Mouse (Mus musculus) lung, postnatal 10 days (tissue): Measurements from ENCODE around the gene Rbfox1.

Source experiments
- DNase-seq: peaks from one replicate; pipeline ENCODE4 v3.0.0; 2021

Rbfox1 gene

DNA sequence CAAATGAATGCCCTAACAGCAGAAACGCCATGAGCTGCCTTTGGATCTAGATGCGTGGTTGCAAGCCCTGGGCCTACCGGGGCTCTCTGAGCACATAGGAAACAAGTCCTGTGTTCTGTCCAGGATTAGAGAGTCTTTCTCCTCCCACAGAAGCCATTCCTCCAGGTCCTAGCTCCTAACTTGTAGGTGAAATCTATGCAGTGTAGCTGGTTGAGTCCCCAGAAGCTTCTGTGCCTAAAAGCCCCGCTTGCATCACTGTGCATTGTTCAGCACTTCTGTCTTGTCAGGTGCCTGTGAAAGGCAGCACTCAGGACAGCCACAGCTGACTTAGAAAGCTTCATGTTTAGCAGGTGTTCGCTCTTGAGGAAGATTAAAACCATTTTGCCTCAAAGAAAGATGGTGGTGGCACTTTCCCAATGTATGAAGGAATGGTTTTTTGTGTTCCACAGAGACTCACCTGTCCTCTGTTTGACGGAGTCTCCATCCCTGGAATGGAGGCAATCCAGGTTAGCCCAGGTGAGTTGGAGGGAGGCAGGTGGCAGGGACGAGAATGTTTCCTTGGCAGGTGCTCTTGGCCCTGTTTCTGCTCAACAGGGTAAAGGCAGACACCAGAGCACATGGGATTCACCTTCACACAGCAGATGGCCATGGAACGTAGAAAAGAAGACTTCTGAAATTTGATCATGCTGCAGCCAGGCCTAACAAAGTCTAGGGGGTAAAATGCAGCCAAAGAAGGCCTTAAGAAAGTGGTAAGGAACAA lies 1213.0 kb downstream of the Rbfox1 start:
- no peak for DNase-seq

DNA sequence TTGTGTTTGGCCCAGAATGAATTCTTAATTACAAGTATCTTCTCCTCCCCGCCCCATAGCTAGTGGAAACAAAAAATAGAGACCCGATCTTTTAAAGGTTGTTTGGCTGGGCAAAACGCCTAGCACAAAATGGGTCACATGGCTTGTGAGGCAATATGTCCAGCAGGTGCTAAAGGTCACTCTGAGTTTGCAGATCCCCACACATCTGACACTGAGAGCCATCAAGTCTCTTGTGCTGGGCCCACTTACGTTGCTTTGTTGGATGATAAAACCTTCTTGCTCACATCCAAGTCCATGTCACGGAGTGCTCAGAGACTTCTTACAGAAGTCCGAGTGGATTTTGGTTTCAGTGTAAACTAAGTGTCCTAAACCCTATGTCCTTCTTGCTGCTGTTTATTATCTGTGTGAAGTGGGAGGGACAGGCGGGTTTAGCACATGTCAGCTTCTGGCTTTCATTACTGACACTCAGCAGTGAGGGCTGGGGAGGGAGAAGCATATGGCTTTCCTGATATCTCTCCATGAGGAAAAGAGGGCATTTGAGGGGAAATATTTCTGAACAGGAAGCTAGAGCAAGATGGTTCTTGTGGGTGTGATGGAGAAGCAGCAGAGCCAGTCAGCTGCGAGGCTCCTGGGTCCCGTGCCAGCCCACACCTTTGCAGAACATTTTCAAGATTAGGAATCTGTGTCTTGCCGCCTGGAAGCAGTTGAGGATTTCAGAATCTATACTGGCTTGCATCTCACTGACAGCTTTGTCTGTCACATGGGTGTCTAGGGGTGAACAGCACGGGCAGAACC lies 1214.5 kb downstream of the Rbfox1 start:
- DNase-seq: peak; percentile 69

DNA sequence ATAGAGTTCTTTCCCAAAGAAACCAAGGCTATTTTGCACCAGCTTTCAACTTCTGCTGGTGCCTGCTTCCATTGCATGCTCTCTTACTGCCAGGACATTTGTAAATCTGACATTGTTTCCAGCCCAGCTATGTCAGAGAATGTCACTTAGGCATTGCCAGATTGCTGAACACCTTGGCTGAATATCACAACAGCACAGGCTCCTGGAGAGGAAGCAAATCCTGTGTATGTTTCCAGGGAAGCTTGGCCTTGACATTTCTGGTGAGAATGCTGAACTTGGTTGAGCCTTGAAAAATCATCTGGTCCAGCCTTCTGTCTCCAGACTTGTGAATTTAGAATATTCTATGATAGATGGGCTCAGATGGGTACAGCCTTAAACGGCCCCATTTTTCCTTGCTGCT lies 1217.3 kb downstream of the Rbfox1 start:
- DNase-seq: no peak

DNA sequence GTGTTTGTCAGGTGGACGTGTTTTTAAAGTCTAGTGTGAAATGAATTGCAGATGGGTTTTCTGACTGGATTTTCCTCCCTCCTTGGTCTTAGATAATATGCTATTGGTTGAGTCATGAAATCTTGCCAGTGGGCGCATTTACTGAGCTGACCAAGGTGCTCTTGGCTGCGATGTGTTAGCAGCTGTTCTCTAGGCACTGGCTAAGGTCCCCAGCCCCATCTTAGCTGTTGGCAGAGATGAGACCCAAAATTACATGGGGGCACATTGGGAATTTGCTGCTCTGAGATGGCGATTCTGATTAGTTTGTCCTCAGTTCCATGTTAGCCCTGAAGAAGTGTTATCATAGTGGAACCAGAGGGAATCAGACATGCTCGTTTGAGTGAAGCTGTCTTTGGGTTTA lies 1218.1 kb downstream of the Rbfox1 start:
- no peak for DNase-seq

DNA sequence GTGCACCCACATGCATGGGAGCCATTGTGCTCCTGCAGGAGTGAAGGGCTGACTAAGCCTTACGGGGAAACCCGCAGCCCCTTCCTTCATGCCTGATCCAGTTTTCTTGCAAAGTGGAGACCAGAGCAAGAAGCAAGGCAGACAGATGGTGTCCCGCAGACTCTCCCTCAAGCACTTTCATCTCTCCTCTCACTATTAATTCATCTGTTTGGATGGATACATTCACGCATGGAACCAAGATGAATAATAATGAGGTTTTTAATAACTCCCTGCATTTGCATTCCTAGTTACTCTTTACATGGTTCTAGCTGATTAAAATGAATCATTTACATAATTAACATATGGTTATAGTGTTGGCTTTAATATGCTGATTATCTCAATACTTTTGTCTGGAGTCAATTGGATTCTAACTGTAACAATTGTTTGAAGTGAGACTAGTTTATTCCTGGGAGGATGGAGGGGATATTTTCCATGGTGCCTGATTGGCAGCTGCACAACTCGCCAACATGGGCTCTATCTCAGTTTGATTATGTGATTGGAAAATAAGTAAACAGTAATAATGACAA lies 1221.4 kb downstream of the Rbfox1 start:
- no peak for DNase-seq

DNA sequence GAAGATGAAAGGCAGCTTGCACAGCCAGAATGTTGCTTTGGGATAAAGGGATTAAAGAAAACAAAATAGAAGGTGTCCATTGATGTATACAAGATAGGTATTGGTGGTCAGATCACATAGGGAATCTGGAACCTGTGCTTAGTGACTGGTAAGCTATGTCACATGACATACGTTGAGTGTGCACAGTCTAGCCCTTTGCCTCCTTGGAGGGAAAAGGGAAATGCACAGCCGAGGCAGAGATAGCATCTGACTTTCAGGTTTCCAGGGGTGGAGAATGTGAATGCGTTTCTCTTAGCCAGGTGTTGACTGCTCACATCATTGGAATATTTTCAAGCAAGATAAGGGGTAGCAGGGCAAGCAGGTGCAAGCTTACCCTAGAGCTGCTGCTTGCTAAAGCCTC lies 1230.8 kb downstream of the Rbfox1 start:
- DNase-seq: no peak

DNA sequence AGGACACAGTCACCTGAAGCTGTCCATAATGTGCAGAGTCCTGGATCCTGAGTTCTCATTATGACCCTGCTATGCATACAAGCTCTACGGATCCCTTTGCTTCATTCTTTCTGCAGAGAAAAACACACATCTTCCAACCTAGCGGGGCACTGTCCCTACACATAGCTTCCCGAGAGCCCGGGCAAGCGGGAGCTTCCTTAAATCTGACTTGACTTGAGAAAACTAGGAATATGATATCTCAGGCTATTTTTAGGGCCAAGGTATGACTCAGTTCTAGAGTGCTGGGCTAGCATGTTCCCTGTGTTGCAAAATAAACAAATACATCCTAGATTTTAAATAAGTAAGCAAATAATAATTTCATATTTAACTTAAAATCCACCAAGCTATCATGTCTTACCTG lies 1244.4 kb downstream of the Rbfox1 start:
- no peak for DNase-seq

DNA sequence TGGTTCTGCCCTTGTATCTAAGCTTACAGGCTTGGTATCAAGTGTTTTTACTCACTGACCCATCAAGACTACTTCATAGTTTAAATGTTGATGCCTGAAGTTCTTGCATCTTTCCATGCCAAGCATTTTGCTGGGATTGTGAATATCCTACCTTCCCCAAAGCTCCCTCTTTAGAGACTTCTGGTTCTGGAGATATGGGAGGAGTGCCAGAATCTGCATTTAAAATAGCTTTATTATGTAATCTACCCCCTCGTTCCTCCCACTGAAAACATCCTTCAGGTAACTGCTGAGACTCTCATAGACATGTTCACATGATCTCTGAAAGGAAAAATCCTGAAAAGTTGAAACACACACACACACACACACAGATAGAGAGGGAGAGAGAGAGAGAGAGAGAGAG lies 1247.3 kb downstream of the Rbfox1 start:
- no peak for DNase-seq

DNA sequence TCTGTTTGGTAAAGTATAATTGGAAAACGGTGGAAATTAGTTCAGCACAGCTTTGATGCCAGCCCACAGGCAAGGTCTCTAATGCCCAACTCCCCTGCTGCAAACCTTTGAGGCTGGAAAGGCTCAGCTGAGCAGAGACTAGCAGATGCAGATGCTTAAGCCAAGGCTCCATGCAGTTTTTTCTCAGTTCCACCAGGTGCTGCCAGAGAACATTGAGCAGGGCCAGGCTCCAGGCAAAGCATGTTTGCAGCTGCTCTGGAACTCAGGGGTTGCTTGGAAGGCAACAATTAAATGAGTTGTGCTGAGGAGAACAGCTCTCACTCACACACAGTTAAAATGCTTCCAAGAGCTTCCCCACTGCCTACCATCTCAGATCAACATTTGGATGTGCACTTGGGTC lies 1251.8 kb downstream of the Rbfox1 start:
- DNase-seq: peak; percentile 38

DNA sequence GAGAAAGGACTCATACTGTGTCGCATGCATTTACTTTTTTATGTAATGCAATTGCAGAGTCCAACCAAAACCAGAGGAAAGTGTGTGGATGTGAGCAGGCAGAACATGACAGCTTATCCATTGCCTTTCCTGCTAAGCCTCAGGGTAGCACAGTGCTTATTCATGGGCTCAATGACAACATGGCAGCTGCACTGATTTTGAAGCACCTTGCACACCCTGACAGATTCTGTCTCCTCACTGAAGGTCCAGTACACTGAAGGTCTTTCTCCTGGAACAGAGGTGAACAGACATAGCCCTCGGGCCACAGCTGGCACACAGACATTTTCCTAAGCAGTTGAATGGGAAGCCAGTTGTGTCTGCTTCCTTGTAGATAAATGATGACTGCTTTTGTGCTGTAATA lies 1254.3 kb downstream of the Rbfox1 start:
- DNase-seq: no peak

DNA sequence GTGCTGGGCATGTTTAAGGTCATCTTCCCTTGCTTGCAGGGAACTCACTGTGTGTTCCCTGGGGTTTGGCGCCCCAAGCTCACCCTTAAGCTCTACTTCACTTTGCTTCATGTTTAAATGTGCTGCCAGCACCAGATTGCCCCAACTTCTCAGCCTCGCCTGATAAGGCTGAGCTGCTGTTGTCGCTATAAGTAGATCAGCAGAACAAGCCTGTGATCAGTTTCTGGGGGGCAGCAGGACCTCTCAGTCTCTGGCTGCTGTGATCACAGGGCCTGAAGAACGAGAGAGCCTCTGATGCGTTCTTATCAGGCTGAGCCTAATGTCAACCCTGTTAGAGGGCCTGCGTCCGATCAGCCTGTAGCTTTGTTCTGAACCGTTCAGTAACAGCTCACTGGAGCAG lies 1255.8 kb downstream of the Rbfox1 start:
- DNase-seq: no peak

DNA sequence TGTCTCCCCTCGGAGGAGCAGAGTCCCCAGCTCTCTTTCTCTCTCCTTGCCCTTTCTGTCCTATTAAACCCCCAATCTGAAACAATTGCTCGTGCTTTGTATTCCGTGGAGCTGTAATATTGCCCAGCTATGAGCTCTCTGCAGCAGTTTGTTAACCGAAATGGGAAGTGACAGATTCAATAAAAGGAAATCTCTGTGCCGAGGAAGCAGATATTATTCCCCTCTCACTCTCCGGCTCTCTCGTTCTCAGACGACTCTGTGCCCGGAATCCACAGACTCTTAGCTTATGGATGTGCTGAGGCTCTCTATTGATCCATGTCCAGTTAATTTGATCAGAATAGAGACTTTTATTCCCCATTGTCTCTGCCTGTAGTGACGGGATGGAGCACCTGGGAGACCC lies 1260.3 kb downstream of the Rbfox1 start:
- no peak for DNase-seq

DNA sequence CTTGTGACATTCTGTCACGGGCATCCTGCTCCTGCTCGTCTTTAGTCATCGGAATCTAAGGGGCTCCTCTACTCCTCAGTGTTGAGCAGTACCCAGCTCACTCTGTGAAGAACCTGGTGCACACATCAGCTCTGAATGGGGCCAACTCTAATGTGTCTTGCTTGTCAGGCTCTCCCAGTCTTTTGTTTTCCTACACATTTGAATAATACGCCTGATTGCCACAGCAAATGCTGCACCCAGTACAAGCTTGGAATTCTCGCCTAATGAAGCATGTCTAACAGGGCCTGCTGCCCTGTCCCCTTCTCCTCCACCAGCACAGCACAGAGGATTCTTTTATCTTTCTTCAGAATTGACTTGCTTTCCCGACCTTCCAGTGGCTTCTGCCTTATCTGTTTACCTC lies 1261.3 kb downstream of the Rbfox1 start:
- DNase-seq: no peak

DNA sequence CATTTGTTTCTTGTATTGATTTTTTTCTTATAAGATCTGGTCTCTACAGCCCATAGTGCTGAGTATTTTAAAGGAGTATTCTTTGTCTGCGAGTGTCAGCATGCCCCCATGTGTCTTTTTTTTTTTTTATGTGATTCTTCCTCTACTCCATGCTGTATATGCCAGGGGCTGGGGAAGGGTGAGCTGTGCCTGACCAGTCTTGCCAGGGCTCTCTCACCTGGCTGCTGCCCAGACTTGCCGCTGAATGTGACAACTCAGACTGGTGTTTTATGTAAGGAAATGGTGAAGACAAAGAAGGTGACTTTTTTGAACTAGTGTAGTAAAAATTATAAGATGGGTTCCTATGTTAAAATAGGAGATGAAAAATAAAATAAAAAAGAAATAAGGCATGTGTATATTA lies 1262.7 kb downstream of the Rbfox1 start:
- DNase-seq: no peak

DNA sequence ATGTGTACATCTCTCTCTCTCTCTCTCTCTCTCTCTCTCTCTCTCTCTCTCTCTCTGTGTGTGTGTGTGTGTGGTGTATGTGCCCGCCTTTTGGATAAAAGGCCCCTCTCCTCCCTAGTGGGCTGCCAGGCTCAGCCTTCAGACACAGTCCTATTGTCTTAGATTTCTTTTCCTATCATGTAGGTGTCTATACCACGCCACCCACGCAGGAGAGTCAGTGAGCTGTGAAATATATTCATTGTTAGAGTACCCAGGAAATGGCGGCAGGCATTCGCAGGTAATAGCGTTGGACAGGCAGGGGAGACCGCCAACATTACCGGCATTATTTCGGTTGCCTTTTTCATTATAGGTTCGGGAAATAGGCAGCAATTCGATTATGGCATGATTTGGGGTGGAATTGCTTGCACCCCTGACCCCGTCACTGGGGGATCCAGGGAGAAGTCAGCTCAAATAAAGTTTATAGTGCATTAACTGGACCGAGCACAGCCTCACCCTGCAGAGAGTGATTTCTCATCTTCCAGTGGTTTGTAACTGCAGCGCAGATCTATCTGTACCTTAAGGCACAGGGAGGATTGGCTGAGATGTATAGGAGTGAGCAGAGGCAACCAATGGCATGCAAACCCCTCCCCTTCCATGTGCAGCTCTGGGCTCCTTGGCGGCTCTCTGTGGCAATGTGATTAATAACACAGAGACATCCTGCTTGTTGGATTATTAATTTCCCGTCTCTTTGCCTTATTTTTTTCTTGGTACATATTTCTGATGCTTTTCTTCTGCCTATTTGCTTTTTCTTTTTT lies 1264.1 kb downstream of the Rbfox1 start:
- no peak for DNase-seq

DNA sequence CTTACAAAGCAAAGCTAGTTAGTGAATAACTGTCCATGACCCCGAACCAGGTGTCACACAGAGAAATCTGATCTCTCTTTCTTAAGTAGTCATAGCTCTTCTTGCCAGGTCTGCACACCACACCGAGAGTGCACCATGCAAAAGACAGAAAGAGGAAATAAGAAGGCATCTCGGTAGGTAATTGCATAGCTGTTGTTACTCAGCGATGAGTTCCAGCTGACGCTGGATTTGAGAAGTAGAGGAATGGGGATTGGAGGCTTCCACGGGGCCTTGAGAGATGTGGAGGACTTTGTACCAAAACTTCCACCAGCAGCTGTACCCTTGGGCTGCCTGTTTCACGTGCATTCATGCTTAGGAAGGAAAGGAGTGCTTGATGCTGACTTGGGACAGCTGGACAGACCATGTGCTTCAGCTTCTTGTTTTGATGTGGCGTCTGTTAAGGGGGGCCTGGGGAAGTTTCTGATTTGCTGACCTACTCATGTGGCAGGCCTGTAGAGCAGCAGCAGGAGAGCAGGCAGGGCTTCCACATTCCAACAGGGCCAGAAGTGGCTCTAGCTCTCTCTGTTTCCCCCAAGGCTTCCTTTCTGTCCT lies 1265.1 kb downstream of the Rbfox1 start:
- DNase-seq: peak; percentile 72

DNA sequence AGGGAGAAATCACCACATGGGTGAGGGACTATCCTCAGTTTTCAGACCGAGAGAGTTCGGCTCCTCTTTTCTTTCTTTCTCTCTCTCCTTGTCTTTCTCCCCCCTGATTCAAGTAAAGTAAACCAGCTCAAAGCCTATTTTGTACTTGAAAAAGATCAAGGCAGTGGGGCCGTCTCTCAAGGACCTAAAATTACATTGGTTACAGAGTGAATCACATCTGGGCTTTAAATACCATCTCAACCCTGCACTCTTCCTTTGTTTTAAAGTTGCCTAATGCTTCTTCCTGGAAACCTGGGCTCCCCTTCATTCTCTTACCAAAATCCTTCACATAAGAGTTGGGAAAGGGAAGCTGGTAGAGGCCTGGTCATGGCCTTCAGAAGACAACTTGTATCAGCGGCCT lies 1267.2 kb downstream of the Rbfox1 start:
- no peak for DNase-seq

DNA sequence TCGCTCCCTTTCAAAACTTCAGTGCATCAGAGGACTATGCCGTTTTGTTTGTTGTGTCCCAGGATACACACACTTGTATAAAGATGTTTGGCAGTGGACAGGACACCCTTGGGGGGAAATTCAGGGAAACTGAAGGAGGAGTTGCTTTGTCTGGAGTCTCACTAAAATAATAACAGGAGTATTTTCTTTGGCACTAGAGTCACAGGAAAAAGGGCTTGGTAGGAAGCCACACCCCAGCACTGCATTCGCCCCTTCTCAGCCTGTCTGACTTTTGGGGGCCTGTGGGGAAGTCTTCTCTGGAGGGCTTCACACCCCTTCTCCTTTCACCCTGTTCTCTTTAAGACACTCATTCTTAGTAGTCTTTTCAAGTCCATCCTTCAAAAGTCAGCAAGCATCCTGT lies 1269.5 kb downstream of the Rbfox1 start:
- DNase-seq: no peak

DNA sequence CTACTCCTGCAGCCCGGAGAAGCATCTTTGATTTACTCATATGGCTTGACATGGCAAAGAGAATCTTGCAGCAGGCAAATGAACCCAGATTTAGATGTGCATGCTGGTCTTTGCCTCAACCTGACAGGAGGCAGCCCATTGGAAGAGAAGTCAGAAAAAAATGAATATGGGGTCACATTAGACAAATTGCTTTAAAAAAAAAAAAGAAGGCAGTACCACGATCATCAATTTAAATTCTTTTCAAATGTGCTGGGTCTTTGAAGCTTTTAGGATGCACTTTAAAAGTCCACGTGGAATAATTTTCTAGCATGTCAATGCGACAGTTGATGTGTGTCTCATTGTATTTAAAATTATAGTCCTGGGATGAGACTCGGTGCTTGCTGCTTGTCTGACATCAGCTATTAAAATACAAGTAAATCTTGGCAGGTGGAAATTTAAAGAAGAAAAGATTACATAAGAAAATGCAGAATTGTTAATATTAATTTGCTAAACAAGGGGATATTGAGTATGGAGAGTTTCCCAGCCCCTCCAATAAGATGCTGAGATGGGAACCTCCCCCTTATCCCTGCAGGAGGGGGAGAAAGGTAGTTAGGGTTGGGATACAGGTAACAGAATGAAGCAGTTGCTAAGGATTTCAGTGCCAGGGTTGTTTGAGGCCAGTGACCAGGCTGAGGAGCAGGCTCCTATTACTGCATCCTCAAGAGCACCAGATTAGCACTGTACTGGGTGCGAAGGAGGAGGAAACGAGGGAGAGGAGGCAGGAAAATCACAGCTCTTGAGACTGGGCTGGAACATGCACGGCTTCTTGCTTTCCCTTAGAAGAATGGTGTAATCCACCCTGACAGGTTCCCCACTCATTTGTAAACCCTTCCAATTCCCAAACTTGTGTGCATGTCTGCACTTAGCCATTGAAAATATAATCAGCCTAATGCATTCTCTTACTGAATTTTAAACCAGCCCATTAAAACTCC lies 1274.0 kb downstream of the Rbfox1 start:
- no peak for DNase-seq

DNA sequence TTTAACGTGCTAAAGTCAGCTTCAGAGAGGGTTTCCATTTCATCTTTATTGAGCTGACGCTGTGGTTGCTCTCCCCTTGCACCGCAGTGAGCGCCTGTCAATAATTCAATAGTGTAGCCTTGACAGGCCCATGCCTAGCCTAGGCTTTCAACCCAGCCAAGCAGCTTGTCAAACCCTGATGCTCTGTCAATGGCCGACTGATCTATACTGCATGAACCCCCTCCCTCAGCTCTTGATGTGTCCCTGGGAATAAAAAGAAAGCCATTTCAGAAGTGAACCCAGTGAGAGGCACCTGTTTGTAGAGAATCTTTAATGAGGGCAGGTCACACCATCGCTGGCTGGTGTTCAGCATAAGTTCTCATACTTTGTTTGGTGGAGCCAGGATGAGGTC lies 1274.7 kb downstream of the Rbfox1 start:
- DNase-seq: no peak

DNA sequence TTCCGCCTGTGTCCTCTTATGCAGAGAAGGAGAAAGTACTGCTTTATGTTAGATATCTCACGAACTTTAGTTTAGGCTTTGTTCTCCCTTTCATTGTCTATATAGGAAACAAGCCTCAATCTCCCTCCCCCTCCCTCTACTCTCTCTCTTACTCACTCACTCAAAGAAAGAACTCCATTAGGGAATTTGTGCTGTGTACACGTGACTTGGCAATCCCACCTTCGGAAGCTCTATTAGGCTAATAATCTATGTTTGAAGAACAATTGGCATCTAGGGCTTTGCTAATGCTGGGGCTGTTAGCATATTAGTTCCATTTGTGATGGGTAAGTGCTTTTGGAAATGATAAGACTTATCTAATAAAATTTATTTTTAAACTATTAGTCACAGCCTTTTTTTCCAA lies 1277.0 kb downstream of the Rbfox1 start:
- DNase-seq: no peak

DNA sequence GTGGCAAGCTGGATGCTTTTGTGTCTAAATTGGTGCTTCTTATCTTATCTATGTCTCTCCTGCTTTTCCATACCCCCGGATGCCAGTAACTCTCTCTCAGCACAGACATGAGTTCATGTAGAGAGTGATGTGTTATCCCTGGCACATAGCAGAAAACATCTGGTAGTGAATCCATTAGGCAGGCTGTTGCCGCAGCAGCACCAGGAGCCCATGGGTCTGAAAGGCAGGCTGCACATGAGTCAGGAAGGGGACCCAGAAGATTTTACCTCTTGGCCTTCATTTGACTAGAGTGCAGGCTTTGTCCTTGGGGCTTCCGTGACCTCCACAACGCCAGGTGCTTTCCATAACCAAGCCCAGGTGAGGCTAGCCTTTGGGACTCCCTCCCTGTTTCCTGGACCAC lies 1278.5 kb downstream of the Rbfox1 start:
- no peak for DNase-seq
